Mouse (Mus musculus): ENCODE data around the gene Trim34b. TPM values are rescaled to one million over a fixed set of nuclear protein-coding genes. Genes with fewer than 3 reads are reported as not detected.

Gene Trim34b
- polyA plus RNA-seq (2014; fragmentation: Illumina TruSeq; extraction: RNeasy Lipid Tissue Mini Kit (QIAGEN cat#74804); ENCODE audit: low read depth, low replicate concordance), result not detected

GRCm38 (mm10) chr7:104329171-104329570 is at the start of gene Trim34b:
Gene Trim34b (plus strand): TSS chr7:104329471.

DNA sequence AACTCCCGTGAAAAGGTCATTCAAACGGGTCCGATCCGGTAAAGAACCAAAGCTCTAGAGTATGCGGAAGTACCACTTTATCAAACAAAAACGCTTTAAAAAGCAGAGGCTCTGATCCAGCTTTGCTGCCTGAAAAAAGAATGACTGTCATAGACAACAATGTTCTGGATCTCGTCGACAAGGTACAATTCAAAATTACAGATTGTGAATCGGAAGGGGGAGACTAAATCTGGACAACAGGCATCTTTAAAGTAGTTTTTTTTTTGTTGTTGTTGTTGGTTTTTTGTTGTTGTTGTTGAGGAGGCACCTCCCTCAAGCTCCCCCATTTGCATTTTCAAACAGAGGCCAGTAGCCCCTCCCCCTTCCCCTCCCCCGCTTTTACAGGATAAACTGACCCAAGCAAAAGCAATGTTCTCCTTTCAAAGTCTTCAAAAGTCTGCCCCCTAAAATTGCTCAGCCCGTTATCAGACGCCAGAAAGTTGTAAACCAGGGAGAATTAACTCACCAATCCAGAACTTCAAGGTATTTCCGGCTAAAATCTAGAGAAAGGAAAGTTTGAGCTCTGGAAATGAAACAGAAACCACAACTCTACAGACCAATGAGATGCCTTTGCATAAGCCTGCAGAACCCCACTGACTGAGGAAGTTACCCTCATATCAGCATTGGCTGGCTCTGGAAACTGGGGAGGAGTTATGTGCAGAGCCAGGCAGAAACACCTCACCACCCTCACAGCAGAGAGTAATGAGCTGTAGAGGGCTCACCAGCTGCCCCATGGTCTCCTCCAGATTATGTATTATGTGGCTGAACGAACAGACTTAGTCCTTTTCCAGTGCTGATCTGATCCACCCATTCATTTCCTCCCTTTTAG is 41.5 kb upstream of the Trim34b start, which contains the start of gene Trim5:
TSS of gene Trim5 (minus strand) at position 519 of the 868 bp plus-strand sequence.

DNA sequence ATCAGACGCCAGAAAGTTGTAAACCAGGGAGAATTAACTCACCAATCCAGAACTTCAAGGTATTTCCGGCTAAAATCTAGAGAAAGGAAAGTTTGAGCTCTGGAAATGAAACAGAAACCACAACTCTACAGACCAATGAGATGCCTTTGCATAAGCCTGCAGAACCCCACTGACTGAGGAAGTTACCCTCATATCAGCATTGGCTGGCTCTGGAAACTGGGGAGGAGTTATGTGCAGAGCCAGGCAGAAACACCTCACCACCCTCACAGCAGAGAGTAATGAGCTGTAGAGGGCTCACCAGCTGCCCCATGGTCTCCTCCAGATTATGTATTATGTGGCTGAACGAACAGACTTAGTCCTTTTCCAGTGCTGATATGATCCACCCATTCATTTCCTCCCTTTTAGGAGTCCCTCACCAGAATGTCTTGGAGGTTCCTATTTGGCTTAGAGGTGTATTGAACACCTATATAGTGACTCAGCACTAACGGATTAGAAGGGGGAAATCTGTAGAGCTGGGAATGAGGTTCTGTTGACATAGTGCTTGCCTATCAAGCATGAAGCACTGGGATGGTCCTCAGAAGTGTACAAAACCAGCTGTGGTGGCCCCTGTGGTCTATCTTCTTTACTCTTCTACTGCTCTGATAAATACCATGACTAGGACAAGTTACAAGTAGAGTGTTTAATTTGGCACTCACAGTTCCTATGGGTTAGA is 13.7 kb upstream of the Trim34b start, which contains the start of gene Trim12a:
TSS of gene Trim12a (minus strand) at position 98 of the 712 bp plus-strand sequence.

DNA sequence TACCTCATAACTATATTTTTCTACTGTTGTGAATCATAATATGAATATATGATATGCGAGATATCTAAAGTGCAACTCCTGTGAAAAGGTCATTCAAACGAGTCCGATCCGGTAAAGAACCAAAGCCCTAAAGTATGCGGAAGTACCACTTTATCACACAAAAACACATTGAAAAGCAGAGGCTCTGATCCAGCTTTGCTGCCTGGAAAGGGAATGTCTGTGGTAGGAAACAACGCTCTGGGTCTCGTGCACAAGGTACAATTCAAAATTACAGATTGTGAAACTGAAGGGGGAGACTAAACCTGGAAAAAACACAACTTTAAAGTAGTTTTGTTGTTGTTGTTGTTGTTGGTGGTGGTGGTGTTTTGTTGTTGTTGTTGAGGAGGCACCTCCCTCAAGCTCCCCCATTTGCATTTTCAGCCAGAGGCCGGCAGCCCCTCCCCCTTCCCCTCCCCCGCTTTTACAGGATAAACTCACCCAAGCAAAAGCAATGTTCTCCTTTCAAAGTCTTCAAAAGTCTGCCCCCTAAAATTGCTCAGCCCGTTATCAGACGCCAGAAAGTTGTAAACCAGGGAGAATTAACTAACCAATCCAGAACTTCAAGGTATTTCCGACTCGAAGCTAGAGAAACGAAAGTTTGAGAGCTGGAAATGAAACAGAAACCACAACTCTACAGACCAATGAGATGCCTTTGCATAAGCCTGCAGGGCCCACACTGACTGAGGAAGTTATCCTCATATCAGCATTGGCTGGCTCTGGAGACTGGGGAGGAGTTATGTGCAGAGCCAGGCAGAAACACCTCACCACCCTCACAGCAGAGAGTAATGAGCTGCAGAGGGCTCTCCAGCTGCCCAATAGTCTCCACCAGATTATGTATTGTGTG is 23.7 kb downstream of the Trim34b start, which contains the start of gene Trim12c:
TSS of gene Trim12c (minus strand) at position 646 of the 883 bp plus-strand sequence.

GRCm38 (mm10) chr7:104369736-104370414 is 40.6 kb downstream of the Trim34b start, which contains the start of gene Trim30b:
Gene Trim30b (minus strand): TSS chr7:104369884.

Other genes starting within 250 kb of the Trim34b start
- gene Olfr645, start 244.0 kb upstream of the Trim34b start, polyA plus RNA-seq (2014; fragmentation: Illumina TruSeq; extraction: RNeasy Lipid Tissue Mini Kit (QIAGEN cat#74804); ENCODE audit: low read depth, low replicate concordance), result not detected
- not detected for gene Olfr646, start 224.6 kb upstream of the Trim34b start, polyA plus RNA-seq (2014; fragmentation: Illumina TruSeq; extraction: RNeasy Lipid Tissue Mini Kit (QIAGEN cat#74804); ENCODE audit: low read depth, low replicate concordance)
- gene Ubqln5, start 199.6 kb upstream of the Trim34b start, polyA plus RNA-seq (2014; fragmentation: Illumina TruSeq; extraction: RNeasy Lipid Tissue Mini Kit (QIAGEN cat#74804); ENCODE audit: low read depth, low replicate concordance), result not detected
- gene Olfr643, start 192.1 kb upstream of the Trim34b start, polyA plus RNA-seq (2014; fragmentation: Illumina TruSeq; extraction: RNeasy Lipid Tissue Mini Kit (QIAGEN cat#74804); ENCODE audit: low read depth, low replicate concordance), result not detected
- not detected for gene Ubqln3, start 186.2 kb upstream of the Trim34b start, polyA plus RNA-seq (2014; fragmentation: Illumina TruSeq; extraction: RNeasy Lipid Tissue Mini Kit (QIAGEN cat#74804); ENCODE audit: low read depth, low replicate concordance)
- not detected for gene Ubqlnl, start 178.9 kb upstream of the Trim34b start, polyA plus RNA-seq (2014; fragmentation: Illumina TruSeq; extraction: RNeasy Lipid Tissue Mini Kit (QIAGEN cat#74804); ENCODE audit: low read depth, low replicate concordance)
- not detected for gene Olfm5, start 164.6 kb upstream of the Trim34b start, polyA plus RNA-seq (2014; fragmentation: Illumina TruSeq; extraction: RNeasy Lipid Tissue Mini Kit (QIAGEN cat#74804); ENCODE audit: low read depth, low replicate concordance)
- not detected for gene Olfr648, start 146.1 kb upstream of the Trim34b start, polyA plus RNA-seq (2014; fragmentation: Illumina TruSeq; extraction: RNeasy Lipid Tissue Mini Kit (QIAGEN cat#74804); ENCODE audit: low read depth, low replicate concordance)
- not detected for gene Olfr649, start 133.5 kb upstream of the Trim34b start, polyA plus RNA-seq (2014; fragmentation: Illumina TruSeq; extraction: RNeasy Lipid Tissue Mini Kit (QIAGEN cat#74804); ENCODE audit: low read depth, low replicate concordance)
- gene Trim6, start 110.7 kb upstream of the Trim34b start, polyA plus RNA-seq (2014; fragmentation: Illumina TruSeq; extraction: RNeasy Lipid Tissue Mini Kit (QIAGEN cat#74804); ENCODE audit: low read depth, low replicate concordance), result 0.76 TPM
- 7.4 TPM for gene Trim34a, start 85.0 kb upstream of the Trim34b start, polyA plus RNA-seq (2014; fragmentation: Illumina TruSeq; extraction: RNeasy Lipid Tissue Mini Kit (QIAGEN cat#74804); ENCODE audit: low read depth, low replicate concordance)
- 1.6 TPM for gene Trim5, start 41.4 kb upstream of the Trim34b start, polyA plus RNA-seq (2014; fragmentation: Illumina TruSeq; extraction: RNeasy Lipid Tissue Mini Kit (QIAGEN cat#74804); ENCODE audit: low read depth, low replicate concordance)
- 19.8 TPM for gene Trim12a, start 14.0 kb upstream of the Trim34b start, polyA plus RNA-seq (2014; fragmentation: Illumina TruSeq; extraction: RNeasy Lipid Tissue Mini Kit (QIAGEN cat#74804); ENCODE audit: low read depth, low replicate concordance)
- gene Trim12c, start 23.9 kb downstream of the Trim34b start, polyA plus RNA-seq (2014; fragmentation: Illumina TruSeq; extraction: RNeasy Lipid Tissue Mini Kit (QIAGEN cat#74804); ENCODE audit: low read depth, low replicate concordance), result 8.5 TPM
- gene Trim30b, start 40.4 kb downstream of the Trim34b start, polyA plus RNA-seq (2014; fragmentation: Illumina TruSeq; extraction: RNeasy Lipid Tissue Mini Kit (QIAGEN cat#74804); ENCODE audit: low read depth, low replicate concordance), result 0.24 TPM
- not detected for gene Trim30c, start 71.4 kb downstream of the Trim34b start, polyA plus RNA-seq (2014; fragmentation: Illumina TruSeq; extraction: RNeasy Lipid Tissue Mini Kit (QIAGEN cat#74804); ENCODE audit: low read depth, low replicate concordance)
- gene Trim30a, start 135.7 kb downstream of the Trim34b start, polyA plus RNA-seq (2014; fragmentation: Illumina TruSeq; extraction: RNeasy Lipid Tissue Mini Kit (QIAGEN cat#74804); ENCODE audit: low read depth, low replicate concordance), result 6.7 TPM
- gene Trim30d, start 178.4 kb downstream of the Trim34b start, polyA plus RNA-seq (2014; fragmentation: Illumina TruSeq; extraction: RNeasy Lipid Tissue Mini Kit (QIAGEN cat#74804); ENCODE audit: low read depth, low replicate concordance), result 2.1 TPM
- gene Olfr651, start 220.7 kb downstream of the Trim34b start, polyA plus RNA-seq (2014; fragmentation: Illumina TruSeq; extraction: RNeasy Lipid Tissue Mini Kit (QIAGEN cat#74804); ENCODE audit: low read depth, low replicate concordance), result not detected
- gene Olfr652, start 231.4 kb downstream of the Trim34b start, polyA plus RNA-seq (2014; fragmentation: Illumina TruSeq; extraction: RNeasy Lipid Tissue Mini Kit (QIAGEN cat#74804); ENCODE audit: low read depth, low replicate concordance), result not detected
- not detected for gene Olfr653, start 247.8 kb downstream of the Trim34b start, polyA plus RNA-seq (2014; fragmentation: Illumina TruSeq; extraction: RNeasy Lipid Tissue Mini Kit (QIAGEN cat#74804); ENCODE audit: low read depth, low replicate concordance)

All from heart, adult 10 weeks (tissue).